ENCODE assay signal across 16 mouse cellular contexts in genomic region chr16:54857369-54857768, GRCm38 (mm10).
A peak's percentile ranks its signal among the peaks of the same experiment; 100 is the strongest.
DNase-seq lines count a peak whose midpoint lies in the region; ATAC-seq and TF ChIP-seq lines count a peak whose summit lies in the region.
"Had no signal": no experiment of that assay in that cellular context is flagged by ENCODE, and none has a peak within 500 bp of the region (broad histone marks: within the 10 kb centered on the region; RNA-seq: fewer than 3 reads in every experiment).

No protein-coding gene starts in this region.

- no peaks in the 10 kb centered on the region for H3K36me3 ChIP-seq in hindbrain, embryonic 11.5 days (ENCODE audit: control insufficient read depth, insufficient read depth, low read length)
- no peaks in the 10 kb centered on the region for H3K36me3 ChIP-seq in hindbrain, postnatal 0 days (ENCODE audit: insufficient read depth, low read length)
- H3K36me3 ChIP-seq in MEL (ENCODE audit: control insufficient read depth in 1 of 2, insufficient read depth in 2 of 2, low read length in 2 of 2), result no peaks in the 10 kb centered on the region
- H3K36me3 ChIP-seq in forebrain, embryonic 13.5 days (ENCODE audit: poor library complexity, severe bottlenecking), result no peaks in the 10 kb centered on the region
- H3K36me3 ChIP-seq in midbrain, embryonic 13.5 days, result no peaks in the 10 kb centered on the region
- H3K36me3 ChIP-seq in intestine, embryonic 16.5 days (ENCODE audit: control insufficient read depth, insufficient read depth, low read length), result no peaks in the 10 kb centered on the region
- H3K36me3 ChIP-seq: G1E; liver, embryonic 15.5 days had no signal

- no peaks in the 10 kb centered on the region for H3K4me1 ChIP-seq in hindbrain, embryonic 11.5 days (replicated peaks; ENCODE audit: control insufficient read depth, insufficient read depth, low read length)
- no peaks in the 10 kb centered on the region for H3K4me1 ChIP-seq in hindbrain, postnatal 0 days (ENCODE audit: insufficient read depth, low read length)
- no peaks in the 10 kb centered on the region for H3K4me1 ChIP-seq in MEL (ENCODE audit: control insufficient read depth in 1 of 2, insufficient read depth in 2 of 2, low read length in 2 of 2)
- H3K4me1 ChIP-seq in forebrain, embryonic 13.5 days, result peaks cover 3% of the 10 kb centered on the region; the same call in 1 of the 2 replicates
- peaks cover 4% of the 10 kb centered on the region for H3K4me1 ChIP-seq in midbrain, embryonic 13.5 days (replicated peaks)
- no peaks in the 10 kb centered on the region for H3K4me1 ChIP-seq in intestine, embryonic 16.5 days (ENCODE audit: control insufficient read depth, insufficient read depth, low read length)
- H3K4me1 ChIP-seq: liver, embryonic 15.5 days had no signal

- no peaks in the 10 kb centered on the region for H3K9me3 ChIP-seq in hindbrain, embryonic 11.5 days (ENCODE audit: control insufficient read depth, low read length)
- H3K9me3 ChIP-seq in hindbrain, postnatal 0 days (ENCODE audit: low read length), result no peaks in the 10 kb centered on the region
- no peaks in the 10 kb centered on the region for H3K9me3 ChIP-seq in MEL (replicated peaks; ENCODE audit: insufficient read depth, low read length)
- H3K9me3 ChIP-seq in forebrain, embryonic 13.5 days (replicated peaks), result no peaks in the 10 kb centered on the region
- H3K9me3 ChIP-seq in midbrain, embryonic 13.5 days, result no peaks in the 10 kb centered on the region
- no peaks in the 10 kb centered on the region for H3K9me3 ChIP-seq in intestine, embryonic 16.5 days (ENCODE audit: control insufficient read depth, low read length)
- H3K9me3 ChIP-seq: G1E; liver, embryonic 15.5 days had no signal

- no peak for TF ChIP-seq RAD21 in MEL (IDR thresholded peaks at IDR 0.05; ENCODE audit: low read depth, low read length)

- H3K4me3 ChIP-seq in hindbrain, embryonic 11.5 days (ENCODE audit: low read depth, low read length), result no peak overlapping the region
- H3K4me3 ChIP-seq in hindbrain, postnatal 0 days (ENCODE audit: low read length), result no peak overlapping the region
- H3K4me3 ChIP-seq in MEL (ENCODE audit: control insufficient read depth in 1 of 2, insufficient read depth in 1 of 2, low read depth in 2 of 2, low read length in 2 of 2), result no peak overlapping the region
- no peak overlapping the region for H3K4me3 ChIP-seq in forebrain, embryonic 13.5 days
- H3K4me3 ChIP-seq in midbrain, embryonic 13.5 days (replicated peaks), result no peak overlapping the region
- H3K4me3 ChIP-seq in intestine, embryonic 16.5 days (ENCODE audit: low read length), result no peak overlapping the region
- H3K4me3 ChIP-seq: liver, embryonic 15.5 days had no signal

- no peak overlapping the region for H3K27ac ChIP-seq in hindbrain, embryonic 11.5 days (ENCODE audit: low read depth, low read length)
- no peak overlapping the region for H3K27ac ChIP-seq in hindbrain, postnatal 0 days
- H3K27ac ChIP-seq in MEL (ENCODE audit: control insufficient read depth, low read depth, low read length), result no peak overlapping the region
- H3K27ac ChIP-seq in forebrain, embryonic 13.5 days, result no peak overlapping the region
- H3K27ac ChIP-seq in midbrain, embryonic 13.5 days, result no peak overlapping the region
- no peak overlapping the region for H3K27ac ChIP-seq in intestine, embryonic 16.5 days (ENCODE audit: low read length)
- H3K27ac ChIP-seq: liver, embryonic 15.5 days had no signal

- H3K79me2 ChIP-seq in MEL (ENCODE audit: control insufficient read depth, insufficient read depth, low read length, poor library complexity), result no peaks in the 10 kb centered on the region

- no peak for TF ChIP-seq EP300 in MEL (IDR thresholded peaks at IDR 0.05; ENCODE audit: low read depth in 1 of 2, low read length in 2 of 2)

- H3K27me3 ChIP-seq in hindbrain, embryonic 11.5 days (ENCODE audit: control insufficient read depth, insufficient read depth, low read length), result no peaks in the 10 kb centered on the region
- no peaks in the 10 kb centered on the region for H3K27me3 ChIP-seq in hindbrain, postnatal 0 days (ENCODE audit: insufficient read depth, low read length)
- H3K27me3 ChIP-seq in MEL (ENCODE audit: control insufficient read depth in 1 of 2, insufficient read depth in 2 of 2, low read length in 2 of 2), result no peaks in the 10 kb centered on the region
- no peaks in the 10 kb centered on the region for H3K27me3 ChIP-seq in forebrain, embryonic 13.5 days
- no peaks in the 10 kb centered on the region for H3K27me3 ChIP-seq in midbrain, embryonic 13.5 days
- H3K27me3 ChIP-seq in intestine, embryonic 16.5 days (replicated peaks; ENCODE audit: control insufficient read depth, insufficient read depth, low read length), result no peaks in the 10 kb centered on the region
- H3K27me3 ChIP-seq: liver, embryonic 15.5 days had no signal

- peak; percentile 2 for DNase-seq in hindbrain, embryonic 11.5 days (ENCODE audit: low spot score)
- DNase-seq in hindbrain, postnatal 0 days (ENCODE audit: low spot score), result no peak
- no peak for DNase-seq in MEL (ENCODE audit: low read depth, low spot score)
- no peak for DNase-seq in kidney, postnatal 14 days
- DNase-seq: adrenal gland, adult 2 months; cerebellum, adult 18-20 months; kidney, adult 2 months; kidney, postnatal 4 days; left cerebral cortex, postnatal 4 days; thymus, postnatal 14 days had no signal

- no peak overlapping the region for H3K9ac ChIP-seq in hindbrain, embryonic 11.5 days (ENCODE audit: low read depth, low read length)
- no peak overlapping the region for H3K9ac ChIP-seq in hindbrain, postnatal 0 days (replicated peaks; ENCODE audit: low read length)
- H3K9ac ChIP-seq in MEL (ENCODE audit: control insufficient read depth, low read depth, low read length, poor library complexity, severe bottlenecking), result no peak overlapping the region
- H3K9ac ChIP-seq in forebrain, embryonic 13.5 days, result no peak overlapping the region
- no peak overlapping the region for H3K9ac ChIP-seq in midbrain, embryonic 13.5 days (replicated peaks)
- no peak overlapping the region for H3K9ac ChIP-seq in intestine, embryonic 16.5 days (ENCODE audit: low read depth, low read length)
- H3K9ac ChIP-seq: hindbrain, embryonic 14.5 days; liver, embryonic 15.5 days had no signal

- no peak; the same call in 1 of the 2 replicates for ATAC-seq in hindbrain, embryonic 11.5 days (ENCODE audit: low FRiP score)
- ATAC-seq in hindbrain, postnatal 0 days, result no peak
- peak; percentile 65; the same call in 1 of the 2 replicates for ATAC-seq in forebrain, embryonic 13.5 days
- ATAC-seq in midbrain, embryonic 13.5 days, result peak; percentile 75; the same call in 1 of the 2 replicates
- no peak for ATAC-seq in intestine, embryonic 16.5 days

- TF ChIP-seq POLR2A in MEL (IDR thresholded peaks at IDR 0.05; ENCODE audit: control insufficient read depth in 1 of 2, insufficient read depth in 1 of 2, low read depth in 1 of 2, low read length in 2 of 2, poor library complexity in 1 of 2), result no peak

- TF ChIP-seq CTCF in hindbrain, postnatal 0 days (IDR thresholded peaks at IDR 0.05; ENCODE audit: low read depth), result no peak
- no peak for TF ChIP-seq CTCF in MEL (IDR thresholded peaks at IDR 0.05 in 2 of 3, conservative IDR thresholded peaks at IDR 0.05 in 1 of 3; ENCODE audit: control insufficient read depth in 1 of 3, insufficient read depth in 1 of 3, low read depth in 2 of 3, low read length in 3 of 3, poor library complexity in 1 of 3, severe bottlenecking in 1 of 3)

- H3K4me2 ChIP-seq in hindbrain, embryonic 11.5 days (replicated peaks; ENCODE audit: low read depth, low read length), result no peak overlapping the region
- H3K4me2 ChIP-seq in hindbrain, postnatal 0 days (ENCODE audit: low read depth, low read length), result no peak overlapping the region
- no peak overlapping the region for H3K4me2 ChIP-seq in forebrain, embryonic 13.5 days
- H3K4me2 ChIP-seq in midbrain, embryonic 13.5 days (replicated peaks), result no peak overlapping the region
- H3K4me2 ChIP-seq in intestine, embryonic 16.5 days (ENCODE audit: low read depth, low read length), result no peak overlapping the region
- H3K4me2 ChIP-seq: hindbrain, embryonic 14.5 days; liver, embryonic 15.5 days had no signal

TF ChIP-seq in MEL, 35 proteins besides CTCF, POLR2A, EP300 and RAD21:
- no peak for TF ChIP-seq TAL1 (IDR thresholded peaks at IDR 0.05; ENCODE audit: low read length)
- peak; percentile 51; the same call in 1 of the 2 replicates for TF ChIP-seq USF1 (IDR thresholded peaks at IDR 0.05; ENCODE audit: low read depth, low read length)

Comparison
In these comparisons a context has a peak if more than half of its experiments do, and no peak if none do; other contexts are left out.
1. ATAC-seq: peak in forebrain, embryonic 13.5 days (single experiment) and midbrain, embryonic 13.5 days (single experiment); none in hindbrain, embryonic 11.5 days (single experiment), hindbrain, postnatal 0 days (single experiment) and intestine, embryonic 16.5 days (single experiment).